Mouse (Mus musculus): ENCODE results near the gene Galnt18. TPM values are rescaled to one million over a fixed set of nuclear protein-coding genes. Genes with fewer than 3 reads are reported as not detected.
A peak's percentile ranks its signal among the peaks of the same experiment; 100 is the strongest.

The Galnt18 gene
- polyA plus RNA-seq, 1 experiment from 2014 or later, result 20.5 TPM

GRCm38 (mm10) chr7:111486811-111487333 is 292.9 kb downstream of the Galnt18 start:
- WGBS, result 54% methylated on average over 3 of the region's 3 CpGs
- H3K4me1 ChIP-seq (replicated peaks; ENCODE audit: control insufficient read depth, insufficient read depth), result no peaks in the 10 kb centered on the region
- no peaks in the 10 kb centered on the region for H3K27me3 ChIP-seq (ENCODE audit: control insufficient read depth, insufficient read depth, low read length)
- no peaks in the 10 kb centered on the region for H3K9me3 ChIP-seq (ENCODE audit: control insufficient read depth, low read length)
- no peak overlapping the region for H3K27ac ChIP-seq (replicated peaks)
- no peak overlapping the region for H3K4me3 ChIP-seq (ENCODE audit: low read depth, low read length)
- no peak for TF ChIP-seq EP300 (optimal IDR thresholded peaks at IDR 0.05)
- TF ChIP-seq CTCF (IDR thresholded peaks at IDR 0.05; ENCODE audit: low read depth), result no peak
- H3K9ac ChIP-seq (ENCODE audit: low read length), result no peak overlapping the region
- no peak for DNase-seq (ENCODE audit: low spot score)
- no peak overlapping the region for H3K4me2 ChIP-seq (replicated peaks; ENCODE audit: low read depth)
- no peaks in the 10 kb centered on the region for H3K36me3 ChIP-seq (ENCODE audit: control insufficient read depth, insufficient read depth, low read length)
- ATAC-seq (ENCODE audit: low FRiP score, low TSS enrichment), result no peak

DNA sequence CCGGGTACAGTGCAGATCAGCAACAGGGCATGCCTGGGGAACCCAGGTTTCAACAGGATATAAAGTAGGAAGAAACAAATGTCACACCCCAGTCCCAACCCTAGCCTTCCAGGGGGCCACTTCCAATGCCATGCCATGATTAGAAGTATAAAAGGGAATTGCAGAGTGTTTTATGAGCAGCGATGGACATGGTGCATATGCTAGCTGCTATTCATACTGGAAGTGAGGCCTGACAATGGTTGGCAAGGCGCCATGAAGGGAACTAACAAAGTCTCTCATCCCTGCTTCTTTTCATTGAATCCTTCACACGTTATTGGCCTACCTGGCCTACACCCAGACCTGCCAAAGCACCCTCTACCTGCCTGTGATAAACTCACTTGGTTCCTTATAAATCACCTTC is 295.9 kb downstream of the Galnt18 start:
- Histone ChIP-seq H3K36me3 (ENCODE audit: control insufficient read depth, insufficient read depth, low read length) (no peaks in the 10 kb centered on the region), H3K9me3 (ENCODE audit: control insufficient read depth, low read length) (no peaks in the 10 kb centered on the region), H3K9ac (ENCODE audit: low read length) (no peak overlapping the region), H3K4me3 (ENCODE audit: low read depth, low read length) (no peak overlapping the region), H3K4me2 (replicated peaks; ENCODE audit: low read depth) (no peak overlapping the region), H3K4me1 (replicated peaks; ENCODE audit: control insufficient read depth, insufficient read depth) (no peaks in the 10 kb centered on the region), H3K27ac (replicated peaks) (no peak overlapping the region), H3K27me3 (ENCODE audit: control insufficient read depth, insufficient read depth, low read length) (no peaks in the 10 kb centered on the region)
- no peak for ATAC-seq (ENCODE audit: low FRiP score, low TSS enrichment)
- WGBS, result 78% methylated on average over 4 of the region's 4 CpGs
- DNase-seq (ENCODE audit: low spot score), result no peak
- TF ChIP-seq CTCF (IDR thresholded peaks at IDR 0.05; ENCODE audit: low read depth) (no peak), EP300 (optimal IDR thresholded peaks at IDR 0.05) (no peak)

- Histone ChIP-seq H3K9ac (ENCODE audit: low read length) (no peak overlapping the region), H3K9me3 (ENCODE audit: control insufficient read depth, low read length) (no peaks in the 10 kb centered on the region), H3K4me1 (replicated peaks; ENCODE audit: control insufficient read depth, insufficient read depth) (no peaks in the 10 kb centered on the region), H3K27me3 (ENCODE audit: control insufficient read depth, insufficient read depth, low read length) (no peaks in the 10 kb centered on the region), H3K27ac (replicated peaks) (no peak overlapping the region), H3K4me2 (replicated peaks; ENCODE audit: low read depth) (no peak overlapping the region), H3K36me3 (ENCODE audit: control insufficient read depth, insufficient read depth, low read length) (no peaks in the 10 kb centered on the region), H3K4me3 (ENCODE audit: low read depth, low read length) (no peak overlapping the region)
- TF ChIP-seq CTCF (IDR thresholded peaks at IDR 0.05; ENCODE audit: low read depth) (no peak), EP300 (optimal IDR thresholded peaks at IDR 0.05) (no peak)
- DNase-seq (ENCODE audit: low spot score) (no peak), ATAC-seq (ENCODE audit: low FRiP score, low TSS enrichment) (no peak)
- WGBS, result 95% methylated on average over 3 of the region's 3 CpGs
These were observed 296.5 kb downstream of the Galnt18 start for GRCm38 (mm10) chr7:111483321-111483720.

DNA sequence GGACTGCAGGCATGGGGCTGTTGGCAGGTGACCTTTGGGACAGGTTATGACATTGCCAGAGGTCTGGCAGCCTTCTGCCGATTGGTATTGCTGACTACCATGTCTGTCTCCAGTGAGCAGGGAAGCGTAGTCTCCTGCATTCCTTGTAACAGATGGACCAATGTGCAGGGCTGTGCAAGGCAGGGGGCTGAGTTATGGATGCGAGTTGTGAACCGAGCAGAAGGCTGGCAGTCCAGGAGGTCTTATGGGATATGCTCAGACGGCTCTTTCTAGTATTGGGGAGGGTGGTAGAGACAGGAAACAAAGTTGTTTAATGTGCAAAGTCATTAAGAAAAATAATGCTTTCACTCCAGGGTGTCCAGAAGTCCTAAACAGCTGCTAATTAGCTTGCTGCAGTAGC is 312.1 kb downstream of the Galnt18 start:
- H3K4me1 ChIP-seq (replicated peaks; ENCODE audit: control insufficient read depth, insufficient read depth), result no peaks in the 10 kb centered on the region
- no peak overlapping the region for H3K4me3 ChIP-seq (ENCODE audit: low read depth, low read length)
- no peak overlapping the region for H3K4me2 ChIP-seq (replicated peaks; ENCODE audit: low read depth)
- H3K27me3 ChIP-seq (ENCODE audit: control insufficient read depth, insufficient read depth, low read length), result no peaks in the 10 kb centered on the region
- no peak for TF ChIP-seq EP300 (optimal IDR thresholded peaks at IDR 0.05)
- TF ChIP-seq CTCF (IDR thresholded peaks at IDR 0.05; ENCODE audit: low read depth), result no peak
- H3K9ac ChIP-seq (ENCODE audit: low read length), result no peak overlapping the region
- 77% methylated on average over 5 of the region's 5 CpGs for WGBS
- DNase-seq (ENCODE audit: low spot score), result no peak
- H3K9me3 ChIP-seq (ENCODE audit: control insufficient read depth, low read length), result no peaks in the 10 kb centered on the region
- H3K27ac ChIP-seq (replicated peaks), result no peak overlapping the region
- H3K36me3 ChIP-seq (ENCODE audit: control insufficient read depth, insufficient read depth, low read length), result no peaks in the 10 kb centered on the region
- no peak for ATAC-seq (ENCODE audit: low FRiP score, low TSS enrichment)

DNA sequence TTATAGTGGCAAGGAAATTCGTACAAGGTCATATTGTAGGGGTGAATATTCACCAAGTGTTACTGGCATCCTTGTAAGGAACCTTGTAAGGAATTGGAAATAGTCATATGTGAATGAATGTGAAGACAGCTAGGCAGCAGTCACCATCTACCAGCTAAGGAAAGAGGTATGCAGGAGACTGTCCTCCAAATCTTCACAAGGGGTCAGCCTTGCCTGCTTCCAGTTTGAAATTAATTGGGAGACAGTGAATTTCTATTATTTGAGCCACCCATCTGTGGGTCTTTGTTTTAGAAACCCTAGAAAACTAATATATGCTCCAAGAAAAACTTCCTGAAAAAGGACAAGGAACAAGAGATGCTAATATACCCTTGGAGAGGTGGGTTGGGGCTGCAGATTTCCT is 313.1 kb downstream of the Galnt18 start:
- Histone ChIP-seq H3K4me3 (ENCODE audit: low read depth, low read length) (no peak overlapping the region), H3K9ac (ENCODE audit: low read length) (no peak overlapping the region), H3K4me2 (replicated peaks; ENCODE audit: low read depth) (no peak overlapping the region), H3K36me3 (ENCODE audit: control insufficient read depth, insufficient read depth, low read length) (no peaks in the 10 kb centered on the region), H3K27ac (replicated peaks) (no peak overlapping the region), H3K4me1 (replicated peaks; ENCODE audit: control insufficient read depth, insufficient read depth) (no peaks in the 10 kb centered on the region), H3K9me3 (ENCODE audit: control insufficient read depth, low read length) (no peaks in the 10 kb centered on the region), H3K27me3 (ENCODE audit: control insufficient read depth, insufficient read depth, low read length) (no peaks in the 10 kb centered on the region)
- TF ChIP-seq EP300 (optimal IDR thresholded peaks at IDR 0.05) (no peak), CTCF (IDR thresholded peaks at IDR 0.05; ENCODE audit: low read depth) (peak; percentile 24)
- DNase-seq (ENCODE audit: low spot score), result no peak
- 86% methylated on average over 1 of the region's 1 CpGs for WGBS
- ATAC-seq (ENCODE audit: low FRiP score, low TSS enrichment), result no peak

GRCm38 (mm10) chr7:111466121-111466520 is 313.7 kb downstream of the Galnt18 start:
- Histone ChIP-seq H3K27ac (replicated peaks) (no peak overlapping the region), H3K4me2 (replicated peaks; ENCODE audit: low read depth) (no peak overlapping the region), H3K4me1 (replicated peaks; ENCODE audit: control insufficient read depth, insufficient read depth) (no peaks in the 10 kb centered on the region), H3K4me3 (ENCODE audit: low read depth, low read length) (no peak overlapping the region), H3K9ac (ENCODE audit: low read length) (no peak overlapping the region), H3K36me3 (ENCODE audit: control insufficient read depth, insufficient read depth, low read length) (no peaks in the 10 kb centered on the region), H3K27me3 (ENCODE audit: control insufficient read depth, insufficient read depth, low read length) (no peaks in the 10 kb centered on the region), H3K9me3 (ENCODE audit: control insufficient read depth, low read length) (no peaks in the 10 kb centered on the region)
- peak; percentile 90 for ATAC-seq (ENCODE audit: low FRiP score, low TSS enrichment)
- TF ChIP-seq CTCF (IDR thresholded peaks at IDR 0.05; ENCODE audit: low read depth), result no peak
- no peak for TF ChIP-seq EP300 (optimal IDR thresholded peaks at IDR 0.05)
- peak; percentile 25 for DNase-seq (ENCODE audit: low spot score)
- WGBS, result 51% methylated on average over 3 of the region's 3 CpGs
